Mouse (Mus musculus) left cerebral cortex, adult 9 months (tissue): ENCODE measurements at regions not wholly inside any gene's neighbourhood (a gene's known extent, or its start where the extent isn't known, plus 50 kb on each side); places are given as distances from the start of the nearest gene placed in this dataset.

Experiments
- DNase-seq, 2 experiments: peaks; one replicate each; pipeline ENCODE4 v3.0.0; 2022; ENCODE audit warnings: low spot score in 2 of 2

DNA sequence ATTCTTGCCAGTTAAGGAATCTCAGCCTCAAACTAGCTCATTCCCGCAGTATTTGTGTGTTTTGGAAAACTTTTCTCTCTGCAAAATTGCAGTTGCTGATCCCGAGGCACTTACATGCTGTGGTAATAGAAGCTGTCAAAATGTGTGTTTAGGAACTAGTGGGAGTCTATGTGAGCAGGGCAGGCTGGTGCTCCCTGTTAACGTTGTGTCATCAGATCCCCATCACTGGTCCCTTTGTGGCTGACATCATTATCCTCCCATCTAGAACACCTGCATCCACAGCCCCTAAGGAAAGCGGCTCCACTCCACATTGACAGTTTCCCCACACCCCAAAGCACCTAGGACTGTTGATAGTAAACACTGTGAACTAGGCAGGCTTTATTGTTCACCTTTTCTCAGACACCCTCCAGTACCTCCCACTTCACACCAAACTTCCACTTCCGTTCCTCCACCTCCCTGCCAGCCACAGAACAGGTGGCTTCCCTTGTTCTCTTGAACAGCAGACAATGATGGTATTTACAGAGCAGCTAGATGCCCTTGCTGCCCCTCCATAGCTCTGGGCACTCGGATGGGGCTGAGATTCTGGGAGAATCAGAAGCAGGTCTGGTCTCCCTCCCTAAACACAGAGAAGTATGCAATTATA is 275.8 kb downstream of the Gm19410 start:
- DNase-seq: no peak

DNA sequence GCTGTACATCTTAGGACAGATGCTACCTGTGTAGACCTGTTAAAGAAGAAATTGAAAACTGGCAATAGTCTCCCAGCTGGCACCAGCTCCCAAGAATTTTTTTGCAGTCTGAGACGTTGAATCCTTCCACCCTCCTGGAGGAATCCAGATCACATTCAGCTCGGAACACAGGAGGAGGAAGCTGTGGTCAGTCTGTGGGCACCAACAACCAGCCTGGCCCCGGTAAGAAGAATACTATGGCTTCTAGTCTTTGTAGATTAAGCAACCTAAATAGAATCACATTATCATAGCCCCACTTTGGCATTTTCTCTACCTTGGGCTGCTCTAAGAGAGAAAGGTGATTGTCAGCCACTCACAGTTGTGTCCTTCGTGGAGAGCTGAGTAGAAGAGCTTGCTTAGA is 277.0 kb downstream of the Gm19410 start:
- DNase-seq: no peak
